Mouse (Mus musculus) MEL (cell line): Measurements from ENCODE around the gene Trub1.

ENCODE experiments used
- CTCF ChIP-seq, 3 experiments: IDR thresholded peaks in 2 of 3; conservative IDR thresholded peaks in 1 of 3; 2 replicates each; pipeline ENCODE4 v1.5.1; 2011 to 2012; ENCODE audit warnings: low read length in 3 of 3, low read depth in 2 of 3, mild to moderate bottlenecking in 2 of 3, improper control_type of control experiment in 1 of 3, inconsistent platforms in 1 of 3, mixed read lengths in 1 of 3, moderate library complexity in 1 of 3; ENCODE audit not compliant: control insufficient read depth in 1 of 3, insufficient read depth in 1 of 3, poor library complexity in 1 of 3, severe bottlenecking in 1 of 3
- EP300 ChIP-seq, 2 experiments: IDR thresholded peaks; 2 replicates each; pipeline ENCODE4 v1.6.1; 2011; ENCODE audit warnings: improper control_type of control experiment in 2 of 2, low read length in 2 of 2, low read depth in 1 of 2, mild to moderate bottlenecking in 1 of 2
- MYC ChIP-seq: IDR thresholded peaks from 2 replicates; pipeline ENCODE4 v1.6.1; 2011; ENCODE audit warnings: low read depth, mild to moderate bottlenecking, low read length, improper control_type of control experiment, moderate library complexity
- POLR2A ChIP-seq, 2 experiments: IDR thresholded peaks; 2 replicates each; pipeline ENCODE4 v1.6.1; 2011 to 2012; ENCODE audit warnings: low read length in 2 of 2, mild to moderate bottlenecking in 2 of 2, control low read depth in 1 of 2, improper control_type of control experiment in 1 of 2, low read depth in 1 of 2, moderate library complexity in 1 of 2; ENCODE audit not compliant: control insufficient read depth in 1 of 2, insufficient read depth in 1 of 2, poor library complexity in 1 of 2
- USF1 ChIP-seq: IDR thresholded peaks from 2 replicates; pipeline ENCODE4 v1.6.1; 2014; ENCODE audit warnings: low read depth, mild to moderate bottlenecking, inconsistent platforms, low read length, improper control_type of control experiment, moderate library complexity
- ZMIZ1 ChIP-seq: IDR thresholded peaks from 2 replicates; pipeline ENCODE4 v1.6.1; 2012; ENCODE audit warnings: low read depth, mild to moderate bottlenecking, inconsistent platforms, low read length, improper control_type of control experiment, moderate library complexity

GRCm38 (mm10) chr19:57494020-57494419 is 41.3 kb downstream of the Trub1 start:
- TF ChIP-seq ZMIZ1 (no peak), CTCF (IDR thresholded peaks at IDR 0.05 in 2 of 3, conservative IDR thresholded peaks at IDR 0.05 in 1 of 3; ENCODE audit: control insufficient read depth in 1 of 3, insufficient read depth in 1 of 3, low read depth in 2 of 3, low read length in 3 of 3, poor library complexity in 1 of 3, severe bottlenecking in 1 of 3) (no peak), USF1 (no peak), EP300 (IDR thresholded peaks at IDR 0.05; ENCODE audit: low read depth in 1 of 2, low read length in 2 of 2) (no peak), POLR2A (IDR thresholded peaks at IDR 0.05; ENCODE audit: control insufficient read depth in 1 of 2, insufficient read depth in 1 of 2, low read depth in 1 of 2, low read length in 2 of 2, poor library complexity in 1 of 2) (no peak), MYC (no peak)
